Mouse (Mus musculus) forebrain, embryonic 13.5 days (tissue): Measurements from ENCODE around the gene Hist2h3c2. TPM values are rescaled to one million over a fixed set of nuclear protein-coding genes. Genes with fewer than 3 reads are reported as not detected.

Experiments
- ATAC-seq: fragments of 200-750 bp; cut with Nextera tagmentation; 2 replicates; pipeline ENCODE4 v1.8.0; 2017
- H3K27ac ChIP-seq: fragments of 300-500 bp; sonication (generic); 2 replicates; pipeline ENCODE4 v1.5.1; 2015; ENCODE audit warnings: inconsistent platforms, mild to moderate bottlenecking, moderate library complexity
- H3K27me3 ChIP-seq: fragments of 300-500 bp; sonication (generic); 2 replicates; pipeline ENCODE4 v1.6.1; 2015; ENCODE audit warnings: mild to moderate bottlenecking, inconsistent platforms
- H3K36me3 ChIP-seq: fragments of 300-500 bp; sonication (generic); 2 replicates; pipeline ENCODE4 v1.6.1; 2015; ENCODE audit warnings: mild to moderate bottlenecking, inconsistent platforms; ENCODE audit not compliant: poor library complexity, severe bottlenecking
- H3K4me1 ChIP-seq: fragments of 300-500 bp; sonication (generic); 2 replicates; pipeline ENCODE4 v1.6.1; 2015; ENCODE audit warnings: inconsistent platforms
- H3K4me2 ChIP-seq: fragments of 300-500 bp; sonication (generic); 2 replicates; pipeline ENCODE4 v1.6.1; 2015; ENCODE audit warnings: inconsistent platforms, mild to moderate bottlenecking, moderate library complexity
- H3K4me3 ChIP-seq: fragments of 300-500 bp; sonication (generic); 2 replicates; pipeline ENCODE4 v1.5.1; 2015; ENCODE audit warnings: mild to moderate bottlenecking, inconsistent platforms
- H3K9ac ChIP-seq: fragments of 300-500 bp; sonication (generic); 2 replicates; pipeline ENCODE4 v1.6.1; 2015; ENCODE audit warnings: mild to moderate bottlenecking, inconsistent platforms
- H3K9me3 ChIP-seq: fragments of 300-500 bp; sonication (generic); replicated peaks from 2 replicates; pipeline ENCODE4 v1.6.1; 2016; ENCODE audit warnings: inconsistent platforms
- whole genome bisulfite sequencing: fragments of 180-500 bp; shearing (Covaris S2); methylation state at CpG from one replicate; pipeline ENCODE4 v1.1.7; 2015; 5-methylcytosine and 5-hydroxymethylcytosine counted together
- microRNA-seq: library from miRNA; unstranded; fragments of <30 nt; microRNA quantifications from one replicate; pipeline ENCODE4, GENCODE M21; 2016
- polyA plus RNA-seq: library from polyadenylated mRNA; unstranded; fragments of >200 nt; fragmentation: Nextera tagmentation; extraction: Ambion mirVana; gene quantifications from 2 replicates; pipeline ENCODE4 v1.2.1, GENCODE M21; 2015

Hist2h3c2 gene
- polyA plus RNA-seq, 1 experiment from 2014 or later = 15.0 TPM

DNA sequence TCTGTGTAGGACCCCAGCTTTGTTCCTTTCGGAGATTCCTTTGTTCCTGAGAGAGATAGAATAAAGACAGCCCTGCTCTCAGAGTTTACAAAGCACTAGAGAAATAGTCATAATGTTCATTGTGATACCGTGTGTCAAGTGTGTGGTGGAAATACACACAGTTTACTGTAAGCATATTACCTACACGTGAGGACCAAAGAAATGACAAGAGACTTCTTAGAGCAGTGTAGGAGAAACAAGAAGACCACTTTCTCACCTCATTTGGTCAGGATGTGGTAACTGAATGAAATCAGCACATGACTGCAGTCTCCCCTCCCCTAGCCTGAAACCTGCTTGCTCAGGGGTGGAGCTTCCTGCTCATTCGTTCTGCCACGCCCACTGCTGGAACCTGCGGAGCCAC, 40.7 kb downstream of the Hist2h3c2 start:
- Histone ChIP-seq H3K27me3 (no peaks in the 10 kb centered on the region), H3K4me3 (peak overlapping the region; percentile 62), H3K4me1 (peaks cover 15% of the 10 kb centered on the region), H3K9me3 (no peaks in the 10 kb centered on the region), H3K27ac (no peak overlapping the region), H3K9ac (peak overlapping the region; percentile 14; the same call in 1 of the 2 replicates), H3K4me2 (peak overlapping the region; percentile 97), H3K36me3 (peaks cover 20% of the 10 kb centered on the region; the same call in 1 of the 2 replicates)
- WGBS = 6% methylated on average over 6 of the region's 6 CpGs
- peak; percentile 31 for ATAC-seq

DNA sequence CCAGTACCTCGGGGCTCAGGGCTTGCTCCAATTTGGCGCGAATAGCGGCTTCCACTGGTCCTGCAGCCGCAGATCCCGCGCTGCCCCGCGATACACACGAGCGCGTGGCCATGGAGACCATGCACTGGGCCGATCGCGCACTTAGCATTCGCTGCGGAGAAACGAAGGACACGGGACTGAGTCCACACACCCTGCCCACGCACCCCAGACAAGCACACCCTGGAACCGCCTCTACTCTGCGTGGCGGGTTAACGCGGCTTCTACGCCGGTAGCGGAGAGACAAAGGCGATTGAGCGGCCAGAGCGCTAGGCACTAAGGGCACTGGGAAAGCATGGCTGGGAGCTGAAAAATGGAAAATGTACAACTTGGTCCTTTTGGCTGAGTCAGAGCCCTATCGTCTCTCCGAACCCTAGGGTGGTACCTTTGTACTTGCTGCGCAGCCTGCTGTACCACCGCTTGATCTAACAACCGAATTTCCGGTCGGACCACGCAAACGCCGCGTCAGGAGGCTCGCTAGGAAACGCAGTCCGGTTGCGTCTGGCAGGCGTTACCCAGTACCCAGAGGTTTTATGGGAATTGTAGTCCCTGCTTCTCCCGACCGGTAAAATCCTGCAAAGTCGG, 41.7 kb downstream of the Hist2h3c2 start:
- Histone ChIP-seq H3K9ac (peak overlapping the region; percentile 94), H3K4me1 (peaks cover 15% of the 10 kb centered on the region), H3K4me2 (peak overlapping the region; percentile 97), H3K27me3 (no peaks in the 10 kb centered on the region), H3K27ac (peak overlapping the region; percentile 96), H3K9me3 (no peaks in the 10 kb centered on the region), H3K4me3 (peak overlapping the region; percentile 62), H3K36me3 (peaks cover 23% of the 10 kb centered on the region; the same call in 1 of the 2 replicates)
- WGBS = under 1% methylated on average over 50 of the region's 50 CpGs
- ATAC-seq = peak; percentile 95

DNA sequence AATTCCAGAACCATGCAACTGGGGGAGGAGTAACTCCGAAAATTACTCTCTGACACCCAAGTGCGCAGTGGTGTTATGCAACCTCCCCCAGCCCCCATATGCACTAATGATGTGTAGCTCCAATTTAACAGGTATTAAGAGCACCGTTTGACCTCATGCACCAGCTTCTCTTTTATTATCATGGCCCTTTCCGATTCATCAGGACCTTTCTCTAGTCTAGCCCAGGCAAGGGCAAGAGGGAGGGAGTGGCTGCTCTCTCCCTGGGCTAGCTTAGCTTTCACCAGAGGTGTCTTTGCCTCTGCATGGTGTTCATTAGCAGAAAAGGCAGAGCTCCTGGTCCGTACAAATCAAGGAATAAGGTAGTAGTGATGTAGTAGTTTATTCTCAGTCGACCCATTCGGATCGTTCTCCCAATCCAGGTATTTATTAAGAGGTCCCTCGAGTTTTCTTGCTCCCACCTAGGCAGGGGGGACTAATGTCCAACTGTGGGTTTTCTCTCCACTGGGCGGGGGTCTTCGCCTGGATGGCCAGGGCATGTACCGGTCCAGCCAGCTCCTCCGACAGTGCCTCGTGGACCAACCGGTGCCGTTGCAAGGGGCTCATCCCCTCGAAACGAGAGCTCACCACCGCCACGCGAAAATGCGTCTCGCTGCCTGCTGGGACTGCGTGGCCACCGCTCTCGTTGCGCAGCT, 42.3 kb downstream of the Hist2h3c2 start:
- H3K9me3 ChIP-seq = no peaks in the 10 kb centered on the region
- peak overlapping the region; percentile 62 for H3K4me3 ChIP-seq
- no peaks in the 10 kb centered on the region for H3K27me3 ChIP-seq
- H3K36me3 ChIP-seq = peaks cover 23% of the 10 kb centered on the region; the same call in 1 of the 2 replicates
- ATAC-seq = peak; percentile 9; the same call in 1 of the 2 replicates
- H3K4me1 ChIP-seq = peaks cover 15% of the 10 kb centered on the region
- H3K27ac ChIP-seq = peak overlapping the region; percentile 96
- H3K4me2 ChIP-seq = peak overlapping the region; percentile 97
- 21% methylated on average over 27 of the region's 27 CpGs for WGBS
- H3K9ac ChIP-seq = peak overlapping the region; percentile 94

DNA sequence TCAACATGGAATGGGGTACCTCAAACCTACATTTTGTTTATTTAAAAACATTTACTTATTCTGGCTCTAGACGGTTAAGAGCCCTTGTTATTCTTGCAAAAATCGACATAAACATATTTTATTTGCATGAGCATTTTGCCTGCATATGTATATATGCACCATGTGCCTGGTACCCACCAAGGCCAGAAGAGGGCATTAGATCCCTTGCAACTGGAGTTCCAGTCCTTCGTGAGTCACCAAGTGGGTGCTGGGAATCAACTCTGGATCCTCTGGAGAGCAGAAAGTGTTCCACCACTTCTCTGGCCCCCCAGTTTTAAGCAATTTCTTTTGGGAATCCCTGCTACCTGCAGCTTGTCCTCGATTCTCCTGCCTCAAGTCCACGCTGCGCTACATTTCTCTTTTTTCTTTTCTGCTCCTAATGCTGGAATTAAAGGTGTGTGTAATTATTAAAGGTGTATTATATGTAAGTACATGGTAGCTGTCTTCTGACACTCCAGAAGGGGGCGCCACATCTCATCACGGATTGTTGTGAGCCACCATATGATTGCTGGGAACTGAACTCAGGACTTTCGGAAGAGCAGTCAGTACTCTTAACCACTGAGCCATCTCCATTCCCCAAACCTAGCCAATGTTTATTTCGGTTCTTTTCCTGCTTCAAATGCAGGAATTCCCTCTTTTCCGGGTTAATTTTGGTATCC, 43.2 kb downstream of the Hist2h3c2 start:
- H3K27ac ChIP-seq = no peak overlapping the region
- no peak overlapping the region for H3K4me3 ChIP-seq
- H3K36me3 ChIP-seq = peaks cover 23% of the 10 kb centered on the region
- H3K9ac ChIP-seq = no peak overlapping the region
- H3K4me1 ChIP-seq = peaks cover 15% of the 10 kb centered on the region
- peak overlapping the region; percentile 97 for H3K4me2 ChIP-seq
- H3K27me3 ChIP-seq = no peaks in the 10 kb centered on the region
- ATAC-seq = no peak
- WGBS = 91% methylated on average over 11 of the region's 11 CpGs
- no peaks in the 10 kb centered on the region for H3K9me3 ChIP-seq

DNA sequence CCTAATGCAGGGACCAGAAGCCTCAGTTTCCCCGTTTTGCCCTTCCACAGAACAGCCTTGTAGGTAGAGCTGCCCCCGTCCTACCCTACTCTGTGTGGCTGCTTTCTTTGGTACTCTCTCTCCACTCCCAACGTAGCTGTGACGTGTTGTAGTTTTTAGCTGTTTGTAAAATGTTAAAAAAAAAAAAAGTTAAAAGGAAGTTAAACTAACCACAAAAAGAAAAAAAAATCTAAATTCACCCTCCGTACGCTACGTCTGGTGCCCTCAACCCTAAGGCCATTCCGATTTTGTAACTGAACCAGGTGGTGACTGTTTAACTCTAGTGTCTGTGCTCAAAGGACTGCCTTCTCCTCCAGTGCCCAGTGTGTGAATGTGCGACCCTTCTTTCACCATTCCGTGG, 44.0 kb downstream of the Hist2h3c2 start:
- H3K4me3 ChIP-seq = no peak overlapping the region
- H3K9me3 ChIP-seq = no peaks in the 10 kb centered on the region
- 94% methylated on average over 10 of the region's 10 CpGs for WGBS
- H3K27me3 ChIP-seq = no peaks in the 10 kb centered on the region
- no peak overlapping the region for H3K9ac ChIP-seq
- H3K36me3 ChIP-seq = peaks cover 31% of the 10 kb centered on the region
- ATAC-seq = no peak
- no peak overlapping the region for H3K27ac ChIP-seq
- H3K4me1 ChIP-seq = peaks cover 15% of the 10 kb centered on the region
- no peak overlapping the region for H3K4me2 ChIP-seq

DNA sequence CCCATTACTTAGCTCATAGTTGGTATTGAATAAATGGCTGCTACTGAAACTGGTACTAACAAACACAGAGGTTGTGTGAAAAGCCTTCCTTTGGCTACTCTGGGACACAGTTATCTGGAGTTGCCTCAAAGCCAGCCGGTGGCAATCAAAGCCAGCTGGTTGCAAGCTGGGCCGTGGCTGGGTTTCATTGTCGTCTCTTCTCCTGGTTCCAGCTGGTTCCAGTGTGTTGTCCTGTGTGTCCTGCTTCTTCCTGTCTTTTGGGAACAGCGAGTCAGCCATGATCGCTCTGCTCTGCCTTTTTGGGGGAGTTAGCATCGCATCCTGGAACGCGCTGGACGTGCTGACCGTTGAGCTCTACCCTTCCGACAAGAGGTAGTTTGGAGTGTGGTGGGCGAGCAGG, 46.0 kb downstream of the Hist2h3c2 start:
- H3K4me1 ChIP-seq = peaks cover 12% of the 10 kb centered on the region
- H3K27me3 ChIP-seq = no peaks in the 10 kb centered on the region
- no peak overlapping the region for H3K27ac ChIP-seq
- H3K9ac ChIP-seq = 0 out of 2 replicates have a peak overlapping the region, but pooled peaks have one; percentile 6
- ATAC-seq = no peak
- H3K36me3 ChIP-seq = peaks cover 45% of the 10 kb centered on the region
- 67% methylated on average over 12 of the region's 12 CpGs for WGBS
- H3K4me2 ChIP-seq = no peak overlapping the region
- no peak overlapping the region for H3K4me3 ChIP-seq
- no peaks in the 10 kb centered on the region for H3K9me3 ChIP-seq

Small RNA genes within 50 kb of the gene (microRNA-seq; reads per million reads assigned to microRNA genes)
- not detected for gene Gm44492
- gene Gm47311 = not detected
- not detected for gene Gm47313

Other genes starting within 250 kb of the Hist2h3c2 start
- 80.4 and 85.1 TPM in 2 replicates for gene Plekho1, start 243.1 kb downstream of the Hist2h3c2 start, polyA plus RNA-seq
- 51.9 and 62.2 TPM in 2 replicates for gene Vps45, start 180.7 kb downstream of the Hist2h3c2 start, polyA plus RNA-seq
- gene Otud7b, start 134.6 kb downstream of the Hist2h3c2 start, polyA plus RNA-seq = 11.9 and 12.4 TPM in 2 replicates
- 9.0 and 12.9 TPM in 2 replicates for gene Mtmr11, start 77.1 kb downstream of the Hist2h3c2 start, polyA plus RNA-seq
- 161 and 181 TPM in 2 replicates for gene Sf3b4, start 66.8 kb downstream of the Hist2h3c2 start, polyA plus RNA-seq
- 29.3 and 37.9 TPM in 2 replicates for gene Sv2a, start 58.0 kb downstream of the Hist2h3c2 start, polyA plus RNA-seq
- 82.2 and 86.6 TPM in 2 replicates for gene Bola1, start 19.4 kb downstream of the Hist2h3c2 start, polyA plus RNA-seq
- gene Hist2h2ab, start 19.3 kb downstream of the Hist2h3c2 start, polyA plus RNA-seq = 0.78 and 2.2 TPM in 2 replicates
- 13.2 and 13.3 TPM in 2 replicates for gene Hist2h2ac, start 18.2 kb downstream of the Hist2h3c2 start, polyA plus RNA-seq
- 10.7 and 11.0 TPM in 2 replicates for gene Hist2h2be, start 18.0 kb downstream of the Hist2h3c2 start, polyA plus RNA-seq
- gene Hist2h2aa2, start 1.1 kb upstream of the Hist2h3c2 start, polyA plus RNA-seq = 74.1 and 91.2 TPM in 2 replicates
- 46.4 and 48.0 TPM in 2 replicates for gene Hist2h2aa1, start 6.4 kb upstream of the Hist2h3c2 start, polyA plus RNA-seq
- gene Hist2h3c1, start 7.6 kb upstream of the Hist2h3c2 start, polyA plus RNA-seq = 0.34 and 0.93 TPM in 2 replicates
- 22.4 and 24.3 TPM in 2 replicates for gene Hist2h4, start 24.2 kb upstream of the Hist2h3c2 start, polyA plus RNA-seq
- gene Hist2h3b, start 29.5 kb upstream of the Hist2h3c2 start, polyA plus RNA-seq = 105 and 122 TPM in 2 replicates
- 16.0 and 19.8 TPM in 2 replicates for gene Hist2h2bb, start 30.6 kb upstream of the Hist2h3c2 start, polyA plus RNA-seq
- 0.56 and 1.0 TPM in 2 replicates for gene Fcgr1, start 54.8 kb upstream of the Hist2h3c2 start, polyA plus RNA-seq
- gene BC107364, start 213.2 kb upstream of the Hist2h3c2 start, polyA plus RNA-seq = not detected in 2 replicates